Mouse (Mus musculus) thymus, adult 2 months (tissue): Measurements from ENCODE around the gene Chst11.

ENCODE experiments used
- CTCF ChIP-seq: fragments of 200-500 bp; IDR thresholded peaks from 2 replicates; pipeline ENCODE4 v1.5.1; 2012; ENCODE audit warnings: mild to moderate bottlenecking, control low read depth, low read length, moderate library complexity, borderline replicate concordance; ENCODE audit not compliant: control insufficient read depth, poor library complexity, insufficient read depth; ENCODE audit errors: extremely low read depth
- POLR2A ChIP-seq: fragments of 200-500 bp; IDR thresholded peaks from 2 replicates; pipeline ENCODE4 v1.6.1; 2012; ENCODE audit warnings: mild to moderate bottlenecking, low read length, control low read depth, moderate library complexity; ENCODE audit not compliant: control insufficient read depth, poor library complexity, insufficient read depth; ENCODE audit errors: extremely low read depth

DNA sequence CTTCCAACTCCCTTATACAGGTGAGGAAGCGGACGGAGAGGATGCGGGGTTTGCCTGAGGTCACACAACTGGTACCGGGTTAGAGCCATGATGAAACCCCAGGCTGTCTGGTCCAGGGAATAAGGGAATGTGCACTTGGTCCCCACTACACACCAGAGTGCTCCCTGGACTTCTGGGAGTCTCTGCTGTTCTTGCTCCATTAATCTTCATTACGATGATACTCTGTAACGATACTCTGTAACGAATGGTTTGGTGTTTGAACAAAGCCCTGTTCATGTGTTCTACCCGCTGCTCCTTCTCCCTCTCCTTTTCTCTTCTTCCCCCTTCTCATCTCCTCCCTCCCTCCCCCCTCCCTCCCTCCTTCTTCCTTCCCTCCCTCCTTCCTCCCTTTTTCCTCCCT, 104.9 kb downstream of the Chst11 start:
- no peak for TF ChIP-seq POLR2A
- no peak for TF ChIP-seq CTCF
